Comparison of ENCODE assay signal across 8 mouse cellular contexts in genomic region chr4:135494521-135495396, GRCm38 (mm10). TPM values are rescaled to one million over a fixed set of nuclear protein-coding genes. Genes with fewer than 3 reads are reported as not detected.
A peak's percentile ranks its signal among the peaks of the same experiment; 100 is the strongest.
DNase-seq lines count a peak whose midpoint lies in the region; ATAC-seq and TF ChIP-seq lines count a peak whose summit lies in the region.

Stpg1 (plus strand) TSS chr4:135494790.
Nipal3 (minus strand) TSS chr4:135495038.

- H3K27ac ChIP-seq in forebrain, embryonic 16.5 days (ENCODE audit: low read length) = 0 out of 2 replicates have a peak within 1 kb of the TSS, but pooled peaks have one; percentile 26
- H3K27ac ChIP-seq in layer of hippocampus, adult 2 months = peak within 1 kb of the TSS; percentile 91
- H3K27ac ChIP-seq in lung, embryonic 14.5 days (ENCODE audit: low read depth) = peak within 1 kb of the TSS; percentile 60; the same call in 1 of the 2 replicates

- peaks cover 21% of the 10 kb centered on the region for H3K4me1 ChIP-seq in G1E (ENCODE audit: insufficient read depth, low read depth, low read length)
- peaks cover 7% of the 10 kb centered on the region for H3K4me1 ChIP-seq in forebrain, embryonic 16.5 days (replicated peaks; ENCODE audit: control insufficient read depth, insufficient read depth, low read length)
- H3K4me1 ChIP-seq in lung, embryonic 14.5 days (ENCODE audit: insufficient read depth) = no peaks in the 10 kb centered on the region

- peak within 1 kb of the TSS; percentile 64 for H3K9ac ChIP-seq in forebrain, embryonic 16.5 days (replicated peaks; ENCODE audit: low read depth, low read length)
- H3K9ac ChIP-seq in lung, embryonic 14.5 days = peak within 1 kb of the TSS; percentile 55

- TF ChIP-seq CTCF in G1E (IDR thresholded peaks at IDR 0.05; ENCODE audit: low read depth, low read length) = peak; percentile 21; the same call in 1 of the 2 replicates
- TF ChIP-seq CTCF in layer of hippocampus, adult 2 months (conservative IDR thresholded peaks at IDR 0.05) = peak; percentile 77
- TF ChIP-seq CTCF in lung, embryonic 14.5 days (IDR thresholded peaks at IDR 0.05; ENCODE audit: low read depth) = peak; percentile 72

- H3K4me2 ChIP-seq in forebrain, embryonic 16.5 days (ENCODE audit: low read length) = peak within 1 kb of the TSS; percentile 92
- peak within 1 kb of the TSS; percentile 95 for H3K4me2 ChIP-seq in lung, embryonic 14.5 days

- DNase-seq in G1E (ENCODE audit: low spot score) = peak; percentile 93
- peak; percentile 91 to 97 for DNase-seq in cerebellum, adult 18-20 months
- DNase-seq in heart, postnatal 36 days = peak; percentile 83 to 87
- peak; percentile 84 to 92 for DNase-seq in layer of hippocampus, adult 2 months (ENCODE audit: low spot score in 2 of 2)
- peak; percentile 95 for DNase-seq in lung, embryonic 14.5 days
- peak; percentile 88 for DNase-seq in ovary, adult 18-20 months (ENCODE audit: low spot score)
- DNase-seq in thymus, postnatal 0 days (ENCODE audit: low spot score) = peak; percentile 94

- peak within 1 kb of the TSS; percentile 88 for H3K4me3 ChIP-seq in G1E (ENCODE audit: low read depth, low read length)
- peak within 1 kb of the TSS; percentile 77 for H3K4me3 ChIP-seq in forebrain, embryonic 16.5 days (replicated peaks; ENCODE audit: low read length)
- peak within 1 kb of the TSS; percentile 74 for H3K4me3 ChIP-seq in layer of hippocampus, adult 2 months
- H3K4me3 ChIP-seq in lung, embryonic 14.5 days (ENCODE audit: low read depth, low read length) = peak within 1 kb of the TSS; percentile 65

- H3K27me3 ChIP-seq in G1E (ENCODE audit: insufficient read depth, low read length) = peaks cover 17% of the 10 kb centered on the region
- H3K27me3 ChIP-seq in forebrain, embryonic 16.5 days (replicated peaks; ENCODE audit: control insufficient read depth, insufficient read depth, low read length) = 0 out of 2 replicates have a peak, but pooled peaks cover 6% of the 10 kb centered on the region
- no peaks in the 10 kb centered on the region for H3K27me3 ChIP-seq in lung, embryonic 14.5 days (ENCODE audit: insufficient read depth, low read length)

- no peaks in the 10 kb centered on the region for H3K9me3 ChIP-seq in G1E (replicated peaks)
- no peaks in the 10 kb centered on the region for H3K9me3 ChIP-seq in forebrain, embryonic 16.5 days (ENCODE audit: control insufficient read depth, low read length)
- no peaks in the 10 kb centered on the region for H3K9me3 ChIP-seq in lung, embryonic 14.5 days (ENCODE audit: low read depth, low read length)

- peak; percentile 88 for ATAC-seq in G1E (ENCODE audit: extremely low read depth, insufficient number of reproducible peaks, low FRiP score, poor library complexity, severe bottlenecking)
- peak; percentile 97 for ATAC-seq in forebrain, embryonic 16.5 days
- peak; percentile 91 for ATAC-seq in lung, embryonic 14.5 days (ENCODE audit: insufficient read depth)

- H3K36me3 ChIP-seq in G1E (replicated peaks) = peaks cover 26% of the 10 kb centered on the region
- no peaks in the 10 kb centered on the region for H3K36me3 ChIP-seq in forebrain, embryonic 16.5 days (ENCODE audit: control insufficient read depth, insufficient read depth)
- no peaks in the 10 kb centered on the region for H3K36me3 ChIP-seq in lung, embryonic 14.5 days (ENCODE audit: insufficient read depth)

- intact Hi-C loops in heart, postnatal 36 days (cut with DNase I) = loop anchor here (2.0 to 5.0 kb wide), 2 partner anchors 62 to 112 kb away; partner anchors contain the start of gene Rcan3

- WGBS in forebrain, embryonic 16.5 days = under 1% methylated on average over 53 of the region's 53 CpGs
- WGBS in lung, embryonic 14.5 days = under 1% methylated on average over 53 of the region's 53 CpGs

RNA-seq across cellular contexts. Expression of gene Stpg1, which starts in this region (rescaled TPM):
- total RNA-seq in G1E (2014; fragmentation: Nextera tagmentation) (not detected in 2 replicates), G1E (2017) (0.44 TPM in 1 of 2 replicates, not detected in the other)
- not detected in 2 replicates for polyA plus RNA-seq in G1E (2012)
- polyA plus RNA-seq in forebrain, embryonic 16.5 days (2015; fragmentation: Nextera tagmentation; extraction: Ambion mirVana) = 0.14 TPM in 1 of 2 replicates, not detected in the other
- total RNA-seq in heart, postnatal 36 days (2021) = under 1 TPM in 1 of 2 experiments, not detected in 1; 0.38 TPM
- total RNA-seq in layer of hippocampus, adult 2 months (2021) = 1 to 10 TPM; 1.4 to 2.2 TPM
- polyA plus RNA-seq in lung, embryonic 14.5 days (2014; fragmentation: Nextera tagmentation; extraction: Ambion mirVana) = 0.14 and 0.29 TPM in 2 replicates
- polyA plus RNA-seq in thymus, postnatal 0 days (2015; fragmentation: Nextera tagmentation; extraction: Ambion mirVana) = 0.55 and 0.93 TPM in 2 replicates

RNA-seq across cellular contexts. Expression of gene Nipal3, which starts in this region (rescaled TPM):
- 12.1 and 13.9 TPM in 2 replicates for total RNA-seq in G1E (2014; fragmentation: Nextera tagmentation)
- total RNA-seq in G1E (2017) = 9.8 and 15.1 TPM in 2 replicates
- 13.7 and 27.7 TPM in 2 replicates for polyA plus RNA-seq in G1E (2012)
- polyA plus RNA-seq in forebrain, embryonic 16.5 days (2015; fragmentation: Nextera tagmentation; extraction: Ambion mirVana) = 5.9 and 6.1 TPM in 2 replicates
- 10 to 100 TPM; 36.9 to 42.6 TPM for total RNA-seq in heart, postnatal 36 days (2021)
- total RNA-seq in layer of hippocampus, adult 2 months (2021) = 10 to 100 TPM; 81.8 to 85.3 TPM
- 3.4 and 4.7 TPM in 2 replicates for polyA plus RNA-seq in lung, embryonic 14.5 days (2014; fragmentation: Nextera tagmentation; extraction: Ambion mirVana)
- polyA plus RNA-seq in thymus, postnatal 0 days (2015; fragmentation: Nextera tagmentation; extraction: Ambion mirVana) = 6.6 and 7.0 TPM in 2 replicates

Comparison
In these comparisons a context has a peak if more than half of its experiments do, and no peak if none do; other contexts are left out.
1. Peak in every context shown above with its lines: DNase-seq, ATAC-seq, H3K4me3 ChIP-seq and H3K27ac ChIP-seq.
2. CTCF ChIP-seq: peak in every context shown above with its lines; median percentile 77 in layer of hippocampus, adult 2 months; 72 in lung, embryonic 14.5 days; 21 in G1E.
3. H3K27ac ChIP-seq: peak in every context shown above with its lines; median percentile 91 in layer of hippocampus, adult 2 months; 60 in lung, embryonic 14.5 days; 26 in forebrain, embryonic 16.5 days.